Mouse (Mus musculus): ENCODE data around the gene Hunk. TPM values are rescaled to one million over a fixed set of nuclear protein-coding genes. Genes with fewer than 3 reads are reported as not detected.

The Hunk gene
- polyA plus RNA-seq, 1 experiment: 0.37 TPM

DNA sequence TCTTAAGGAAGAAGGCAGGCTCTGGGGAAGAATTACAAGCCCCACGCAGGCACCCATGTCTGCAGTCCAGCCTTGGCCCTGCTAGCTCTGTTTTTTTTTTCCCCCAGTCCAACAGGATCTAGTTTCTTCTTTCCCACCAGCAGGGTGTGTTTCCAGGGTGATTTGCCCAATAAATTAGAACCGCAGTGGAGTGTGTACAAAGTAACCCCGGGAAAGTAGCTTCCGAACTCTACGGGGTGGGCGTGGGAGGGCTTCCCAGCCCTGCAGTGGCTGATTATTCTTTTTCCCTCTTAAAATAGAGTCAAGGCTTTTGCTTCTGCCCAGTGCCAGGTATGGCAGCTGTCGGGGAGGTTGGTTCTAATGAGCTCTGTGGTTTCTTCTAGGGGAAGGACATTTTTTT, 35.3 kb downstream of the Hunk start:
- peak overlapping the region; percentile 48 for H3K4me2 ChIP-seq (ENCODE audit: low read depth)

DNA sequence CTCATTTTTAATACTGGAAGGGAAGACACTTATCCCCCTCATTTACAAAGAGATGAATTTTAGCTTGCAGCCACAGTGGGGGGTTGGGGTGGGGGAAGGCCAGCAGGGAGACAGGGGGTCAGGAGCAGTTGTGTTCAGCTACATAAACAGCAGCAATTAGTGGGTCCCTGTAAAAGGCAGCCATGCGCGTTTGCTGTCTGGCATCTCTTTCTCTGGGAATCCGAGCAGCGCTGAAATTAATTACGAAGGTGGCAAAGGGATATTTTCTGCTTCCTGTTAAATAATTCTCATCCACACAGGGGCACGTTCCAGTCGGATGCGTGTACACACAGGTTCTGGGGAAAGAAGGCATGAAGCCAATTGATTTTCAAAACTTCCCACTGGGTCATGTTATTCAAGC, 35.7 kb downstream of the Hunk start:
- Histone ChIP-seq H3K4me2 (ENCODE audit: low read depth) (peak overlapping the region; percentile 48), H3K4me3 (no peak overlapping the region), H3K27me3 (ENCODE audit: control insufficient read depth, insufficient read depth, insufficient read length) (no peaks in the 10 kb centered on the region), H3ac (ENCODE audit: control insufficient read depth, insufficient read length) (no peak overlapping the region), H3K36me3 (ENCODE audit: control insufficient read depth, insufficient read depth) (no peaks in the 10 kb centered on the region), H3K79me2 (ENCODE audit: control insufficient read depth, insufficient read depth) (no peaks in the 10 kb centered on the region)
- TF ChIP-seq MYOD1 (IDR thresholded peaks at IDR 0.05; ENCODE audit: control insufficient read depth in 1 of 3, insufficient read length in 2 of 3, low read depth in 2 of 3): no peak
- no peak for TF ChIP-seq MYOG (IDR thresholded peaks at IDR 0.05; ENCODE audit: control insufficient read depth in 1 of 3, insufficient read depth in 1 of 3, insufficient read length in 2 of 3, low read depth in 2 of 3)
- TF ChIP-seq REST (IDR thresholded peaks at IDR 0.05; ENCODE audit: insufficient read depth, insufficient read length): no peak
- no peak for TF ChIP-seq TCF3 (IDR thresholded peaks at IDR 0.05; ENCODE audit: insufficient read length, low read depth)
- no peak for TF ChIP-seq E2F4 (IDR thresholded peaks at IDR 0.05; ENCODE audit: insufficient read depth)
- no peak for TF ChIP-seq SRF (IDR thresholded peaks at IDR 0.05; ENCODE audit: control insufficient read depth, insufficient read length, low read depth)

More for the DNA sequence above, 35.3 kb downstream of the Hunk start:
- H3K27me3 ChIP-seq (ENCODE audit: control insufficient read depth, insufficient read depth, insufficient read length): no peaks in the 10 kb centered on the region
- TF ChIP-seq USF1 (IDR thresholded peaks at IDR 0.05; ENCODE audit: low read depth): no peak
- peak in 1 of 3 experiments; percentile 31 for TF ChIP-seq MYOD1 (IDR thresholded peaks at IDR 0.05; ENCODE audit: control insufficient read depth in 1 of 3, insufficient read length in 2 of 3, low read depth in 2 of 3)
- no peaks in the 10 kb centered on the region for H3K79me2 ChIP-seq (ENCODE audit: control insufficient read depth, insufficient read depth)
- H3K36me3 ChIP-seq (ENCODE audit: control insufficient read depth, insufficient read depth): no peaks in the 10 kb centered on the region
- H3ac ChIP-seq (ENCODE audit: control insufficient read depth, insufficient read length): no peak overlapping the region
- H3K4me3 ChIP-seq: no peak overlapping the region

GRCm38 (mm10) chr16:90422108-90422529, 36.3 kb downstream of the Hunk start:
- no peak overlapping the region for H3K4me2 ChIP-seq (ENCODE audit: low read depth)
- no peak overlapping the region for H3K4me3 ChIP-seq
- no peaks in the 10 kb centered on the region for H3K36me3 ChIP-seq (ENCODE audit: control insufficient read depth, insufficient read depth)
- H3K79me2 ChIP-seq (ENCODE audit: control insufficient read depth, insufficient read depth): no peaks in the 10 kb centered on the region
- TF ChIP-seq TCF12 (IDR thresholded peaks at IDR 0.05; ENCODE audit: insufficient read depth, poor library complexity, severe bottlenecking): no peak
- no peak for TF ChIP-seq POLR2AphosphoS2 (IDR thresholded peaks at IDR 0.05; ENCODE audit: insufficient read length, low read depth)
- TF ChIP-seq MAX (IDR thresholded peaks at IDR 0.05; ENCODE audit: low read depth): no peak
- TF ChIP-seq POLR2A (IDR thresholded peaks at IDR 0.05; ENCODE audit: insufficient read length, low read depth): no peak
- TF ChIP-seq CEBPB (IDR thresholded peaks at IDR 0.05; ENCODE audit: insufficient read depth, poor library complexity, severe bottlenecking): no peak
- TF ChIP-seq USF1 (IDR thresholded peaks at IDR 0.05; ENCODE audit: low read depth): no peak
- TF ChIP-seq SRF (IDR thresholded peaks at IDR 0.05; ENCODE audit: control insufficient read depth, insufficient read length, low read depth): no peak
- TF ChIP-seq TCF3 (IDR thresholded peaks at IDR 0.05; ENCODE audit: insufficient read length, low read depth): no peak
- TF ChIP-seq MYOD1 (IDR thresholded peaks at IDR 0.05; ENCODE audit: control insufficient read depth in 1 of 3, insufficient read length in 2 of 3, low read depth in 2 of 3): no peak
- no peak for TF ChIP-seq MYOG (IDR thresholded peaks at IDR 0.05; ENCODE audit: control insufficient read depth in 1 of 3, insufficient read depth in 1 of 3, insufficient read length in 2 of 3, low read depth in 2 of 3)
- no peak for TF ChIP-seq REST (IDR thresholded peaks at IDR 0.05; ENCODE audit: insufficient read depth, insufficient read length)
- TF ChIP-seq E2F4 (IDR thresholded peaks at IDR 0.05; ENCODE audit: insufficient read depth): no peak
- H3K27me3 ChIP-seq (ENCODE audit: control insufficient read depth, insufficient read depth, insufficient read length): no peaks in the 10 kb centered on the region
- H3ac ChIP-seq (ENCODE audit: control insufficient read depth, insufficient read length): no peak overlapping the region

DNA sequence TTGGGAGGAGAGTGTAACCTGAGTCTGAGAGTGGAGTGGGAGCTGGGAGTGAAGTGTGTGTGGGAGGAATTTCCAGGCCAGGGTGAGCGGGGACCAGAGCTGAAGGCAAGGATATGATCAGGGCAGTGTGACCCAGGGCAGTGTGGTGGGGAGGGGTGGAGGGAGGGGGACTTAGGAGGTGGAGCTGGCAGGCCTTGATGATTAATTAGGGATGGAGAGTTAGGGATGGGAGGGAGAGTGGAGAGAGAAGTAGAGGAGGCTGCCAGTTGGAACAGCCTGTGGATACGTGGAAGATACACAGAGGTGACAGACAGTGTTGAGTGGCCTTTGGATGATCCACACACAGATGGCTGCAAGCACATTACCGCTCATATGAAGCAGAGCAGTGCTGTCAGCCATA, 38.1 kb downstream of the Hunk start:
- H3ac ChIP-seq (ENCODE audit: control insufficient read depth, insufficient read length): no peak overlapping the region
- no peak overlapping the region for H3K4me2 ChIP-seq (ENCODE audit: low read depth)
- TF ChIP-seq TCF12 (IDR thresholded peaks at IDR 0.05; ENCODE audit: insufficient read depth, poor library complexity, severe bottlenecking) (no peak), TCF3 (IDR thresholded peaks at IDR 0.05; ENCODE audit: insufficient read length, low read depth) (no peak), MYOD1 (IDR thresholded peaks at IDR 0.05; ENCODE audit: control insufficient read depth in 1 of 3, insufficient read length in 2 of 3, low read depth in 2 of 3) (no peak), REST (IDR thresholded peaks at IDR 0.05; ENCODE audit: insufficient read depth, insufficient read length) (no peak), POLR2A (IDR thresholded peaks at IDR 0.05; ENCODE audit: insufficient read length, low read depth) (no peak), CEBPB (IDR thresholded peaks at IDR 0.05; ENCODE audit: insufficient read depth, poor library complexity, severe bottlenecking) (no peak)

GRCm38 (mm10) chr16:90424391-90424790, 38.6 kb downstream of the Hunk start:
- H3K4me3 ChIP-seq: no peak overlapping the region
- no peak overlapping the region for H3K4me2 ChIP-seq (ENCODE audit: low read depth)
- TF ChIP-seq CEBPB (IDR thresholded peaks at IDR 0.05; ENCODE audit: insufficient read depth, poor library complexity, severe bottlenecking) (no peak), POLR2AphosphoS2 (IDR thresholded peaks at IDR 0.05; ENCODE audit: insufficient read length, low read depth) (no peak), E2F4 (IDR thresholded peaks at IDR 0.05; ENCODE audit: insufficient read depth) (no peak), MYOG (IDR thresholded peaks at IDR 0.05; ENCODE audit: control insufficient read depth in 1 of 3, insufficient read depth in 1 of 3, insufficient read length in 2 of 3, low read depth in 2 of 3) (no peak), POLR2A (IDR thresholded peaks at IDR 0.05; ENCODE audit: insufficient read length, low read depth) (no peak), TCF12 (IDR thresholded peaks at IDR 0.05; ENCODE audit: insufficient read depth, poor library complexity, severe bottlenecking) (no peak), SRF (IDR thresholded peaks at IDR 0.05; ENCODE audit: control insufficient read depth, insufficient read length, low read depth) (no peak), MAX (IDR thresholded peaks at IDR 0.05; ENCODE audit: low read depth) (no peak)

More for the DNA sequence above, 38.1 kb downstream of the Hunk start:
- no peak overlapping the region for H3K4me3 ChIP-seq
- no peaks in the 10 kb centered on the region for H3K79me2 ChIP-seq (ENCODE audit: control insufficient read depth, insufficient read depth)
- no peaks in the 10 kb centered on the region for H3K36me3 ChIP-seq (ENCODE audit: control insufficient read depth, insufficient read depth)
- H3K27me3 ChIP-seq (ENCODE audit: control insufficient read depth, insufficient read depth, insufficient read length): no peaks in the 10 kb centered on the region

More at GRCm38 (mm10) chr16:90424391-90424790, 38.6 kb downstream of the Hunk start:
- H3K27me3 ChIP-seq (ENCODE audit: control insufficient read depth, insufficient read depth, insufficient read length): no peaks in the 10 kb centered on the region
- no peak overlapping the region for H3ac ChIP-seq (ENCODE audit: control insufficient read depth, insufficient read length)
- no peaks in the 10 kb centered on the region for H3K79me2 ChIP-seq (ENCODE audit: control insufficient read depth, insufficient read depth)
- H3K36me3 ChIP-seq (ENCODE audit: control insufficient read depth, insufficient read depth): no peaks in the 10 kb centered on the region
